In the genomic region with DNA sequence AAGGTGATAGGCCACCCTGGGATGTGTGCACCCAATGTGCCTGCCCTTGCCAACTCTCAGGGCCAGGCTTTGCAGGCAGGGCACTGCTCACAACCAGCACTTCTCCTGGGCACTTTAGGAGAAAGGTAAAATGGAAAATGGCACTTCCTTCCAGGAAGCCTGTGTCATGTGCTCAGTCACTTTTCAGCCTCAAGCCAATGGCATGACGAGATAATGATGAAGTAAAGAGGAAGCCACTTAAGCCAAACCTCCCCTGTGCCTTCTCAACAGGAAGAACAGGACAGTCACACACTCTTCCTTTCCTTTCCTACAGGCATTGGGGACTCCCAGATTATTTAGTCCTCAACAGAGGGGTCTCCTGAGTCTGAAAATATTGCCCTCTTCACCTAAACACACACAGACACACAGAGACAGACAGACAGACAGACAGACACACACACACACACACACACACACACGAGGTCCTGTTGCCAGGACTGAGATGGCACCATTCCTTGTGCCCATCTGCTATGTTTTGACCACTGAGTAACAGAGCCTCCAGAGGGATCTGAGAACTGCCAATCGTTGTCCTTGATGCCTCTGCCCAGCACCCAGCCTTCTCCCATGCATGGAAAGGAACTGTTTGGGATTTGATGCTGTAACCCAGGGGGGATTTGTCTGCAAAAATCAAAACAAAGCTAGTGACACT, we compare ENCODE assay signal across 27 mouse cellular contexts. TPM values are rescaled to one million over a fixed set of nuclear protein-coding genes. Genes with fewer than 3 reads are reported as not detected.
"Had no signal": no experiment of that assay in that cellular context is flagged by ENCODE, and none has a peak within 500 bp of the region (broad histone marks: within the 10 kb centered on the region; RNA-seq: fewer than 3 reads in every experiment).

No protein-coding gene starts in this region.

- H3K9me3 ChIP-seq: heart, embryonic 10.5 days; heart, embryonic 12.5 days; hindbrain, embryonic 10.5 days; hindbrain, embryonic 12.5 days; intestine, embryonic 15.5 days; limb, embryonic 10.5 days; limb, embryonic 12.5 days; liver, embryonic 12.5 days; liver, embryonic 15.5 days had no signal

- DNase-seq: gastrocnemius, adult 2 months; gastrocnemius, postnatal 10 days; gastrocnemius, postnatal 25 days; heart, adult 2 months; heart, postnatal 10 days; heart, postnatal 4 days; kidney, adult 18-20 months; kidney, adult 9 months; kidney, postnatal 10 days; kidney, postnatal 25 days; kidney, postnatal 4 days had no signal

- H3K4me2 ChIP-seq: heart, embryonic 12.5 days; hindbrain, embryonic 12.5 days; hindbrain, embryonic 14.5 days; intestine, embryonic 15.5 days; limb, embryonic 12.5 days had no signal

- ATAC-seq: hindbrain, embryonic 16.5 days; inflammation-experienced regulatory T-cells, adult 6 months; intestine, embryonic 15.5 days; intestine, postnatal 0 days had no signal

- H3K9ac ChIP-seq: heart, embryonic 12.5 days; hindbrain, embryonic 12.5 days; hindbrain, embryonic 14.5 days; intestine, embryonic 15.5 days; limb, embryonic 12.5 days; liver, embryonic 12.5 days; liver, embryonic 15.5 days had no signal

- H3K27ac ChIP-seq: gastrocnemius, adult 2 months; heart, adult 2 months; heart, embryonic 10.5 days; hindbrain, embryonic 10.5 days; hindbrain, embryonic 12.5 days; hindbrain, embryonic 14.5 days; intestine, embryonic 15.5 days; layer of hippocampus, adult 2 months; left cerebral cortex, adult 2 months; limb, embryonic 10.5 days; limb, embryonic 12.5 days; liver, embryonic 15.5 days had no signal

- H3K36me3 ChIP-seq: liver, embryonic 15.5 days had no signal

- H3K4me3 ChIP-seq: gastrocnemius, adult 2 months; heart, adult 2 months; heart, embryonic 10.5 days; heart, embryonic 12.5 days; hindbrain, embryonic 10.5 days; hindbrain, embryonic 12.5 days; intestine, embryonic 15.5 days; layer of hippocampus, adult 2 months; left cerebral cortex, adult 2 months; limb, embryonic 10.5 days; limb, embryonic 12.5 days; liver, embryonic 12.5 days; liver, embryonic 15.5 days had no signal

- H3K27me3 ChIP-seq: heart, embryonic 12.5 days; hindbrain, embryonic 12.5 days; intestine, embryonic 15.5 days; limb, embryonic 12.5 days; liver, embryonic 15.5 days had no signal

- H3K4me1 ChIP-seq: hindbrain, embryonic 10.5 days; hindbrain, embryonic 12.5 days; intestine, embryonic 15.5 days; limb, embryonic 10.5 days; limb, embryonic 12.5 days had no signal

RNA-seq across cellular contexts. Expression of a gene that starts 47.5 kb away (rescaled TPM):
- total RNA-seq: granulocyte monocyte progenitor cell, adult 5-6 weeks had no signal
- polyA plus RNA-seq: inflammation-experienced regulatory T-cells, adult 6 months had no signal
